Mouse (Mus musculus): ENCODE results near the gene Dna2.
"Not testable (repeated sequence)": the region's sequence is repeated elsewhere in the genome, so short reads cannot be mapped to it uniquely, and the experiment has no call there.

The Dna2 gene

GRCm38 (mm10) chr10:62946738-62947471 is at the start of gene Dna2:
Gene Dna2, plus strand, starts transcription at chr10:62947026.
- peak; percentile 64 to 71 for DNase-seq (ENCODE audit: low spot score in 2 of 2)

GRCm38 (mm10) chr10:62897437-62897836 is 49.4 kb upstream of the Dna2 start:
- DNase-seq (ENCODE audit: low spot score in 2 of 2), result no peak

DNA sequence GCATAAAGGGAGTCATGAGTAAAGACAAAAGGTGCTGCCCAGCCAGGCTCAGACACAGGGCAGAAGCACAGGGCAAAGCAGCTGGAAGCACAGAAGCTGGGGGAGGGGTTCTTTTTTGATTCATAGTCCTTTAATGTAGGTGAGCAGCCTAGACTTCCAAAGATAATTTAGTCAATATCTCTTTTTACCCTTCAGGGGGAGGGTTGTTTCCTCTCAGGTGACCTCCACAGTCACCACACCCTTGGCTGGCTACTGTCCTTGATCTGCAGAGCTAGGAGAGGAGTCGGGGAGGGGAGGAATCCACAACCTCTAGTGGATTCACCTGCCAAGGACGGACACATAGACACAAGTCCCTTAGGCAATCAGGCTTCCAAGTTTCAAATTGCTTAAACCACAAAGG is 48.8 kb upstream of the Dna2 start:
- no peak for DNase-seq (ENCODE audit: low spot score in 2 of 2)

GRCm38 (mm10) chr10:62900144-62900543 is 46.7 kb upstream of the Dna2 start:
- DNase-seq (ENCODE audit: low spot score in 2 of 2), result no peak

- DNase-seq (ENCODE audit: low spot score in 2 of 2), result no peak
These were observed 45.0 kb upstream of the Dna2 start for GRCm38 (mm10) chr10:62901826-62902225.

DNA sequence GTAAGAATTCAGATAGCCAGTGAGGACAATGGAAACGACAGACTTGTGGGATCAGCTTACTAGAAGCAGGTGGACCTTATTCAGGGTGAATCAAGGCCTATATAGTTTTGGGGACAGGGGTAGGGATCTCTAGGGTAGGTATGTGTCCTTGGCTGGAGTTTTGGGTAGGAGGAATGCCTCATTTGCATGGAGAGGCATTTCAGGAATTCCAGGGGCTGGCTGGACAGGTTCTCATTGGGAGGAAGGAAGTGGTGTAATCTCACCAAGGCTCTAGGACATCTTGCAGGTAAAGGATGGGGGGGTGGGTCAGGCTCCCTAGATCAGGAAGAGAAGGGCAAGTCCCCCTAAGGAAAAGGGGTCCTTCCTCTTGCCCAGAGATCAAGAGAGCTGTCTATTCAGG is 44.0 kb upstream of the Dna2 start:
- no peak for DNase-seq (ENCODE audit: low spot score in 2 of 2)

DNA sequence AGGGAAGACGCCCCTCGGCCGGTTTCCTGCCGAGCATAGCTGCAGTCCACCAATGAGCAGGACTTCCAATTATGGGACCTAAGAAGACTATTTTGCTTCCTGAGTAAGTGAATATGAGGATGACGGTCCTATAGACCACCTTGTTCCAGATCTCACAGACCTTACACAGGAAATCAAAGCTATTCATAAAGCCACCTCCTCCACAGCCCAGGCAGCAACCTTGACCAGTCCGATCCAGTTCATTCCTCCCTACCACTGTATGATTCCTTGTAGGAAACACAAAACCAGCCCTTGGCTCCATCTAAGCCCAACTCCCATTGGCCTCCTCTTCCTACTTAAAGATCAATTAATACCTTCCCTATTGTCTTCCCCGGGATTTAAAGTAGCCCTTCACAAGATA is 40.5 kb upstream of the Dna2 start:
- DNase-seq (ENCODE audit: low spot score in 2 of 2), result no peak

DNA sequence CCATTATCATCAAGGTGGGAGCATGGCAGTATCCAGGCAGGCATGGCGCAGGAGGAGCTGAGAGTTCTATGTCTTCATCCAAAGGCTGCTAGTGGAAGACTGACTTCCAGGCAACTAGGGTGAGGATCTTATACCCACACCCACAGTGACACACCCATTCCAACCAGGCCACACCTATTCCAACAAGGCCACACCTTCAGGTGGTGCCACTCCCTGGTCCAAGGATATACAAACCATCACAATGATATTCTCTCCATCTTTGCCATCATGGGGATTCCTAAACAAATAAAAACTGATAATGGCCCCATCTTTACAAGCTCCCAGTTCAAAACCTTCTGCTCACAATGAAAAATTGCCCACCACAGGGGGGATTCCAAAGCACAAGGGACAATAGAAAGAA is 37.9 kb upstream of the Dna2 start, which contains the start of gene Tet1:
Gene Tet1, minus strand, starts transcription at position 101 of the 400 bp plus-strand sequence.
- not testable (repeated sequence) for DNase-seq (ENCODE audit: low spot score in 2 of 2)

- DNase-seq (ENCODE audit: low spot score in 2 of 2), result no peak
These were observed 35.7 kb upstream of the Dna2 start for GRCm38 (mm10) chr10:62911120-62911519.

- no peak for DNase-seq (ENCODE audit: low spot score in 2 of 2)
These were observed 27.8 kb upstream of the Dna2 start for GRCm38 (mm10) chr10:62918985-62919384.

- DNase-seq (ENCODE audit: low spot score in 2 of 2), result peak; percentile 89 to 94
These were observed 26.7 kb upstream of the Dna2 start, which contains the start of gene Slc25a16 for GRCm38 (mm10) chr10:62919925-62920765. Gene Slc25a16, plus strand, starts transcription at chr10:62920633.

DNA sequence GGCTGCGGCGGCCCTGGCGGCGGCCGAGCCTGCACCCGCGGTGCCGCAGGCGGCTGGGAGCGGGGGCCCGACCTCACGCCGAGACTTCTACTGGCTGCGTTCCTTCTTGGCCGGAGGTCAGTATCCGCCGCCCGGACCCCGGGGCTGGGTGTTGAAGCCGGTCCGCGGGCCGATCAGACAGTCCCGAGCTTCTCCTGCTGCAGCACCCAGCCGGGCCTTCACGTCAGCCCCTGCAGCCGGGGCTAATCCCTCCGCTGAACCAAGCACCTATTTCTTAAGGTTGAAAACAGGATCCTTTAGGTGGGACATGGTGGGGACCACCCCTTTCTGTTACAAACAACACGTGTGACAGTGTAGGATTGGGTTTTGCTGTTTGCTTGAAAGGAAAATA is 26.1 kb upstream of the Dna2 start:
- DNase-seq (ENCODE audit: low spot score in 2 of 2), result no peak

GRCm38 (mm10) chr10:62924096-62924635 is 22.7 kb upstream of the Dna2 start:
- no peak for DNase-seq (ENCODE audit: low spot score in 2 of 2)

GRCm38 (mm10) chr10:62932381-62932780 is 14.4 kb upstream of the Dna2 start:
- DNase-seq (ENCODE audit: low spot score in 2 of 2), result no peak

DNA sequence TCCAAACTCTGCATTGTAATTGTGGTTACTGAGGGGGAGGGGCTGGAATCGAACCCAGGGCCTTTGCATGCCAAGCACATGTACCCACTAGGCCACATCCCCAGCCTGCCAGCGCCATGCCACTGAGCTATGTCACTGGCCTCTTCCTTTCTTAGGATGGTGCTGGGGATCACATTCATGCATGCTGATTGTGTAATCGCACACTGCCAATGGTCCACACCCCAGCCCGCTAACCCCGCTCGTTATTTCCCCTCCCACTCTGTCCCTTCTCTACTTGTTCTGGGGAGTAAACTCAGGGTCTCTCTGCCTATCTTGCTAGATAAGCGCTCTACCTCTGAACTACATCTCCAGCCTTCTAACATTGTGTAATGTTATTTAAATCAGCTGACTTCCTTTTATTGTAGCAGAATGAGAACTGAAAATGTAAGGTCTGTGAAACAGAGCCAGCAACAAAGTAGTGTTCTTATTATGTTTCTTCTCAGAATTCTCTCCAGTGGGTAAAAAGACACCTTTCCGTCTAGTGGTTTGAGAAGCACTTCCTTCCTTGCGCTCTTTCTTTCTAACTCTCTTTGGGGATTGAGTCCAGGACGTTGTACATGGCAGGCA is 1.7 kb upstream of the Dna2 start:
- no peak for DNase-seq (ENCODE audit: low spot score in 2 of 2)

GRCm38 (mm10) chr10:62948551-62948950 is 1.7 kb downstream of the Dna2 start:
- no peak for DNase-seq (ENCODE audit: low spot score in 2 of 2)

- DNase-seq (ENCODE audit: low spot score in 2 of 2), result no peak
These were observed 17.1 kb downstream of the Dna2 start for GRCm38 (mm10) chr10:62963956-62964355.

GRCm38 (mm10) chr10:62965796-62966195 is 19.0 kb downstream of the Dna2 start:
- DNase-seq (ENCODE audit: low spot score in 2 of 2), result no peak

DNA sequence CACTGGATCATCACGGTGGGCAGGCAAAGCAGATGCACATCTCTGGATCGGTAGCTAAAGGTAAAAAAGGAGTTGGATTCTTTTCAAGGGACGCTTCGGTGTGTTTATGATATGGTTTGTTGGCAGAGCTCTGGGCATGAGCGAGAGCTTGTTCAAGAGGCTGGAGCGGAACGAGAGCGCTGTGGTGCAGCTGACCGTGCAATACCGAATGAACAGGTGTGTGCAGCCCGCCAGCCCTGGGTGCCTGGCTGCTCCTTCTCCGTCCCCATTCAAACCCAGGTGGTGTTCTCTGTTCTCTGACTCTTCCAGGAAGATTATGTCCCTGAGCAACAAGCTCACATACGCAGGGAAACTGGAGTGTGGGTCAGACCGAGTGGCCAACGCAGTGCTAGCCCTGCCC is 19.5 kb downstream of the Dna2 start:
- DNase-seq (ENCODE audit: low spot score in 2 of 2), result no peak

DNA sequence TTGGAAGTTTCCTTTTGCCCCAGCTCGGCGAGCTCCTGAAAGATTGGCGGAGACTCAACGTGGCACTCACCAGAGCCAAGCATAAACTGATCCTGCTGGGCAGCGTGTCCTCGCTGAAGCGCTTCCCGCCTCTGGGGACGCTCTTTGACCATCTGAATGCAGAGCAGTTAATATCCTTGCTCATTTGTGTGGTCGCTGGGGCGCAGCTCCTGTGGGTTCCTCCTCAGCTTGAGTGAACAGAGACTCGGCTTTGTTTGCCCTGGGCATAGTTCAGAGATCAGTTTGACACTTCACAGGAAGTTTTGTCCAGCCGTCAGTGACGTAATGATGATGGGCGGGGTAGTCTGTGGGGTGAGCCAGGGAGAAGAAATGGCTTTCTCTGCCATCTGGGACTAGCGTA is 25.0 kb downstream of the Dna2 start:
- DNase-seq (ENCODE audit: low spot score in 2 of 2), result no peak

- no peak for DNase-seq (ENCODE audit: low spot score in 2 of 2)
These were observed 32.8 kb downstream of the Dna2 start for GRCm38 (mm10) chr10:62979667-62980038.

Measured in right cerebral cortex, adult 2 months (tissue).